Mouse (Mus musculus): ENCODE measurements around the gene Epp13.
"Not testable (repeated sequence)": the region's sequence is repeated elsewhere in the genome, so short reads cannot be mapped to it uniquely, and the experiment has no call there.

Epp13 gene

GRCm38 (mm10) chr7:6285366-6285765, 32.9 kb downstream of the Epp13 start:
- DNase-seq (ENCODE audit: low spot score in 2 of 2): no peak

DNA sequence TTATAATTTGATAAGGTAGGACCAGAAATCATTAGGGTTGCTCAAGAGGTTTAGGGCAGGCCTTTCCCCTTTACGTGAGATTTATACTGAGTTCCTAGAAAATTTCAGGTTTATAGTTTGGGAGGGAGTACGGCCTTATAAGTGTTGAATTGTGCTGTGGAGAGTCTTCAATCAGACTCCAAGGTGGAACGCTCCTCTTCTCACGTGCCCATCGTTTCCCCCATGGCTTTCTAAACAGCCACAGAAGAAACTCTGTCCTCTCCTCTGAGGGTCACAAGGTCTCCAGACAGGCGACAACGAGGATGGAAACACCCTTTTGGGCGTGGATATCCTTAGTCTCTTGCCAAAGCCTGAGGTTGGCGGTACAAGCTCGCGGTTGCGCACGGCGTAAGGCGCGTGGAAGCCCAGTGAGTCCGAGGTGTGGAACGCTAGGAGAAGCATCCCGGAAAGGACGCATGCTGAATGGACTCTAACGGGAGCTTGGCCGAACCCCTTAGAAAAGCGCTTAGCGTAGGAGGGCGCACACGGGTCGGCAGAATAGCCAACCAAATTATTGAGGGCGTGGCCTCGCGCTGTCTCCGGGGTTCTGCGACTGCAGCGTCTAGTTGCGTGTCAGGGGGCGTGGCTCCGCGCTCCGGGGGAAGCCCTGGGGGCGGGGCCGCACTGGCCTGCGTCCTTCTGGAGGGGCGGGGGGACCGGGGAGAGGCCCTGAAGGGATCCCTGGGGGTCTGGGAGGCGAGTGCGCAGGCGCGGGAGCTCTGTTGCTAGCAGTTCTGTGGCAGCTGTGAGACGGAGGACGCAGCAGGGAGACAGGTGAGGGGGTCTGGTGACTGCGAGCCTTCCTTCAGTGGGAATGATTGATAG, 33.6 kb downstream of the Epp13 start, which contains the start of gene Zfp667:
TSS of gene Zfp667 (plus strand) at position 738 of the 864 bp plus-strand sequence.
- peak; percentile 97 to 98 for DNase-seq (ENCODE audit: low spot score in 2 of 2)

DNA sequence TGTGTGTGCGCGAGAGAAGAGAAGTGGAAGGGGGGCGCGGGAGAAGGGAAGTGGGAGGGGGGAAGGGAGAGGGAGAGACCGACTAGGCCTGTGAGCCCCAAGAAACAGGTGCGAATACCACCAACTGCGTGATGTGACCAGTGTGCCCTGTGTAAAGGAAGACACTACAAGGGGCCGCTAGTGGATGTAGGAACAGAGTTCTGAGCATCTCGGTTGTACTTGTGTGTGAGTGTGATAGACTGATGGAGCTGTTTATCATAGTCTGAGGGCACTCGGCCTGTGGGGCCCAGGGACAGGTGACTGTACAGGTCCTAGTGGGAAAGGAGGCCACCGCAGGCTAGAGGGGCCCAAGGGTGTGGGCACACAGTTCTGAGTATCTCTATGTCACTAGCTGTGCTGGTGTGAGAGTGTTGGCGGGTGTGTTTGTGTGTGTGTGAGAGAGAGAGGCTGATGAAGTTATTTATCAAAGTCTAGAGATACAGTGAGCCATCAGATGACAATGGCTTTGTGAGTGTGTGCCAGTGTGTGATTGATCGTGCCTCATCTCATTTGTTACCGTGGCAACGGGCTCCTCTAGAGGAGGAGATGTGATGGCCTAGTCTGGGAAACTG, 34.5 kb downstream of the Epp13 start:
- no peak for DNase-seq (ENCODE audit: low spot score in 2 of 2)

GRCm38 (mm10) chr7:6291121-6291520, 38.6 kb downstream of the Epp13 start:
- DNase-seq (ENCODE audit: low spot score in 2 of 2): not testable (repeated sequence)

GRCm38 (mm10) chr7:6300796-6301195, 48.3 kb downstream of the Epp13 start:
- DNase-seq (ENCODE audit: low spot score in 2 of 2): not testable (repeated sequence)

GRCm38 (mm10) chr7:6330458-6331232, 78.1 kb downstream of the Epp13 start:
- DNase-seq (ENCODE audit: low spot score in 2 of 2): peak in 1 of 2 experiments; percentile 1

- peak; percentile 81 to 85 for DNase-seq (ENCODE audit: low spot score in 2 of 2)
Observed at GRCm38 (mm10) chr7:6331233-6331956, 78.9 kb downstream of the Epp13 start, which contains the start of gene Zfp583. Gene Zfp583, minus strand, starts transcription at chr7:6331285.

All from heart, adult 9 months (tissue).